Mouse (Mus musculus) urinary bladder, postnatal 14 days (tissue): ENCODE results near the gene Meis2.

ENCODE experiments used
- DNase-seq: peaks from one replicate; pipeline ENCODE4 v3.0.0; 2021; ENCODE audit warnings: low spot score

The Meis2 gene

GRCm38 (mm10) chr2:116065570-116066005, at the start of gene Meis2:
Gene Meis2 (minus strand): TSS chr2:116065839.
- DNase-seq = peak; percentile 85

GRCm38 (mm10) chr2:116106194-116106593, 40.6 kb upstream of the Meis2 start:
- DNase-seq = no peak

GRCm38 (mm10) chr2:116105179-116105578, 39.5 kb upstream of the Meis2 start:
- DNase-seq = no peak

- DNase-seq = peak; percentile 4
Measured at GRCm38 (mm10) chr2:116103411-116103996, 37.9 kb upstream of the Meis2 start.

GRCm38 (mm10) chr2:116101221-116101620, 35.6 kb upstream of the Meis2 start:
- peak; percentile 66 for DNase-seq

- no peak for DNase-seq
Measured at GRCm38 (mm10) chr2:116080961-116081360, 15.3 kb upstream of the Meis2 start.

GRCm38 (mm10) chr2:116078841-116079240, 13.2 kb upstream of the Meis2 start:
- DNase-seq = no peak

- DNase-seq = no peak
Measured at GRCm38 (mm10) chr2:116077716-116078115, 12.1 kb upstream of the Meis2 start.

GRCm38 (mm10) chr2:116076752-116077480, 11.3 kb upstream of the Meis2 start:
- DNase-seq = no peak

- DNase-seq = peak; percentile 67
Measured at GRCm38 (mm10) chr2:116075902-116076301, 10.3 kb upstream of the Meis2 start.

- peak; percentile 36 for DNase-seq
Measured at GRCm38 (mm10) chr2:116075477-116075876, 9.8 kb upstream of the Meis2 start.

- no peak for DNase-seq
Measured at GRCm38 (mm10) chr2:116074726-116075440, 9.2 kb upstream of the Meis2 start.

- no peak for DNase-seq
Measured at GRCm38 (mm10) chr2:116074061-116074460, 8.4 kb upstream of the Meis2 start.

GRCm38 (mm10) chr2:116073311-116073904, 7.8 kb upstream of the Meis2 start:
- no peak for DNase-seq

GRCm38 (mm10) chr2:116072706-116073105, 7.1 kb upstream of the Meis2 start:
- DNase-seq = no peak

GRCm38 (mm10) chr2:116072321-116072640, 6.6 kb upstream of the Meis2 start:
- no peak for DNase-seq

- peak; percentile 82 for DNase-seq
Measured at GRCm38 (mm10) chr2:116071571-116072320, 6.1 kb upstream of the Meis2 start.

- DNase-seq = no peak
Measured at GRCm38 (mm10) chr2:116070614-116071425, 5.2 kb upstream of the Meis2 start.

GRCm38 (mm10) chr2:116069451-116070225, 4.0 kb upstream of the Meis2 start:
- DNase-seq = no peak

GRCm38 (mm10) chr2:116068901-116069300, 3.3 kb upstream of the Meis2 start:
- no peak for DNase-seq
